ENCODE assay signal across 10 mouse cellular contexts in the genomic region with DNA sequence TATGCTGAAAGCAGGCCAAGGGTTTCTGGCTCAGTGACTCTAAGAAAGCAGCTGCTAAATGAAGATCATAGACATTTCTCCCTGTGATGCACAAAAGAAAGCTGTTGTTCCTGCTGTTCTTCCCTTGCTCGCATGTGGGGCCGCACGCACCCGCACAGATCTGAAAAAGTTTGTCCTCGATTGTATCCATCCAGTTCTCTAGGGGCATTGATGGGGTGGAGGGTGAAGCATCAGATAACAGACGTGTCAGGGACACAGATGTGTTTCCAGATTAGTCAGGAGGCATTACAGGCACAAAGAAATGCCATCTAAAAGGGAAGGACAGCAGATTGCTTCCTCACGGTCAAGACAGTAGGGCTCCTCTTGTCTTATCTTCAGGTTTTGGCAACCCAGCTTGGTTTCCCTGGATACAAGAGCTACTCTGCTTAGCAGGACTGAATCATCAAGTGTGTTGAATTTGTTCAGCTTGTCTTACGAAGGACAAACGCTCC.
DNase-seq lines count a peak whose midpoint lies in the region; ATAC-seq lines count a peak whose summit lies in the region.
"Had no signal": no experiment of that assay in that cellular context is flagged by ENCODE, and none has a peak within 500 bp of the region (broad histone marks: within the 10 kb centered on the region; RNA-seq: fewer than 3 reads in every experiment).

No protein-coding gene starts in this region.

- H3K27ac ChIP-seq in kidney, embryonic 16.5 days (ENCODE audit: low read length) = no peak overlapping the region
- H3K27ac ChIP-seq: lung, embryonic 15.5 days had no signal

- intact Hi-C loops in left cerebral cortex, postnatal 4 days (cut with DNase I) = no loop called here

- no peaks in the 10 kb centered on the region for H3K27me3 ChIP-seq in kidney, embryonic 16.5 days (ENCODE audit: insufficient read depth, low read length)
- H3K27me3 ChIP-seq: lung, embryonic 15.5 days had no signal

- DNase-seq in adrenal gland, adult (ENCODE audit: inconsistent age in 2 of 2, low spot score in 1 of 2) = peak; percentile 18 to 78
- no peak for DNase-seq in adrenal gland, postnatal 4 days (ENCODE audit: low spot score in 2 of 2)
- peak; percentile 15 to 36 for DNase-seq in left cerebral cortex, adult 18-20 months (ENCODE audit: low spot score in 2 of 2)
- no peak for DNase-seq in left cerebral cortex, adult 11 months (ENCODE audit: low spot score)
- DNase-seq in frontal cortex, postnatal 25 days (ENCODE audit: low spot score in 2 of 2) = peak; percentile 8 to 9
- DNase-seq in left cerebral cortex, postnatal 4 days = peak; percentile 62
- no peak for DNase-seq in spleen, postnatal 14 days (ENCODE audit: low spot score in 2 of 2)

- H3K36me3 ChIP-seq in kidney, embryonic 16.5 days (ENCODE audit: insufficient read depth, low read length) = no peaks in the 10 kb centered on the region
- H3K36me3 ChIP-seq: lung, embryonic 15.5 days had no signal

- no peaks in the 10 kb centered on the region for H3K9me3 ChIP-seq in kidney, embryonic 16.5 days (ENCODE audit: low read length)
- H3K9me3 ChIP-seq: lung, embryonic 15.5 days had no signal

- H3K4me3 ChIP-seq in kidney, embryonic 16.5 days (ENCODE audit: low read length) = no peak overlapping the region
- H3K4me3 ChIP-seq: lung, embryonic 15.5 days had no signal

- no peak overlapping the region for H3K9ac ChIP-seq in kidney, embryonic 16.5 days (replicated peaks; ENCODE audit: low read length)
- H3K9ac ChIP-seq: lung, embryonic 15.5 days had no signal

- H3K4me1 ChIP-seq in kidney, embryonic 16.5 days (ENCODE audit: insufficient read depth, low read length) = no peaks in the 10 kb centered on the region
- H3K4me1 ChIP-seq: lung, embryonic 15.5 days had no signal

- no peak for ATAC-seq in kidney, embryonic 16.5 days (ENCODE audit: low FRiP score, low TSS enrichment)
- ATAC-seq: inflammation-experienced regulatory T-cells, adult 6 months had no signal

- WGBS in kidney, embryonic 16.5 days = 83% methylated on average over 9 of the region's 9 CpGs

- H3K4me2 ChIP-seq in kidney, embryonic 16.5 days (replicated peaks; ENCODE audit: low read depth, low read length) = no peak overlapping the region
- H3K4me2 ChIP-seq: lung, embryonic 15.5 days had no signal

Comparison
In these comparisons a context has a peak if more than half of its experiments do, and no peak if none do; other contexts are left out.
1. DNase-seq: peak in adrenal gland, adult (2 of 2), left cerebral cortex, adult 18-20 months (2 of 2), frontal cortex, postnatal 25 days (2 of 2) and left cerebral cortex, postnatal 4 days (single experiment); none in adrenal gland, postnatal 4 days (0 of 2), left cerebral cortex, adult 11 months (single experiment) and spleen, postnatal 14 days (0 of 2).